Mouse (Mus musculus): ENCODE measurements around the gene Lypd4. TPM values are rescaled to one million over a fixed set of nuclear protein-coding genes. Genes with fewer than 3 reads are reported as not detected.
"Not testable (repeated sequence)": the region's sequence is repeated elsewhere in the genome, so short reads cannot be mapped to it uniquely, and the experiment has no call there.

The Lypd4 gene
- polyA plus RNA-seq, 1 experiment from 2014 or later: not detected

GRCm38 (mm10) chr7:24846576-24846975 is 23.2 kb downstream of the Lypd4 start:
- 43% methylated on average over 2 of the region's 2 CpGs for WGBS (ENCODE audit: insufficient replicate concordance)
- not testable (repeated sequence) for ATAC-seq (replicated peaks; ENCODE audit: insufficient number of reproducible peaks, low FRiP score, low TSS enrichment); H3K4me3 ChIP-seq (ENCODE audit: low read depth, low read length); H3K27me3 ChIP-seq (ENCODE audit: control insufficient read depth, insufficient read depth, low read length); H3K9me3 ChIP-seq (replicated peaks; ENCODE audit: control insufficient read depth, low read length); H3K36me3 ChIP-seq (ENCODE audit: control insufficient read depth, insufficient read depth, low read length); H3K4me2 ChIP-seq; H3K27ac ChIP-seq (ENCODE audit: low read depth, low read length); H3K4me1 ChIP-seq (ENCODE audit: control insufficient read depth, insufficient read depth, low read length); H3K9ac ChIP-seq (ENCODE audit: low read depth, low read length)

- peak; percentile 66 for ATAC-seq (replicated peaks; ENCODE audit: insufficient number of reproducible peaks, low FRiP score, low TSS enrichment)
- 0% methylated on average over 6 of the region's 6 CpGs for WGBS (ENCODE audit: insufficient replicate concordance)
These were observed 24.0 kb downstream of the Lypd4 start for GRCm38 (mm10) chr7:24845713-24846112.

DNA sequence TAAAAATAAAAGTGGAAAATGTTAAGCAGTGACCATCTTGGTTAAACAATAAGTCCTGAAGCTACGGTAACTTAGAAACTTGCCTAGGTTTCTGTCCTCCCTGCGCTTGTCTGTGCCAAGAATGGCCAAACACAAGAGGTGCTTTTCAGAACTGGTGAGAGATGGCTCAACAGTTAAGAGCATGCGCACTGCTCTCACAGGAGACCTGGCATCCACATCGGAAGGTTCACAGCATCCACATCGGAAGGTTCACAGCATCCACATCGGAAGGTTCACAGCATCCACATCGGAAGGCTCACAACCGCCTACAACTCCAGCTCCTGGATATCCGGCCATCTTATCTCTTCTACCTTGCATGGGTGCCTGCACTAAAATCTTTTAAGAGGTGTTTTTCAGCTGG is 24.6 kb downstream of the Lypd4 start:
- H3K27ac ChIP-seq (ENCODE audit: low read depth, low read length): no peak overlapping the region
- no peak overlapping the region for H3K4me2 ChIP-seq
- H3K4me1 ChIP-seq (ENCODE audit: control insufficient read depth, insufficient read depth, low read length): no peaks in the 10 kb centered on the region
- ATAC-seq (replicated peaks; ENCODE audit: insufficient number of reproducible peaks, low FRiP score, low TSS enrichment): no peak
- H3K27me3 ChIP-seq (ENCODE audit: control insufficient read depth, insufficient read depth, low read length): no peaks in the 10 kb centered on the region
- WGBS (ENCODE audit: insufficient replicate concordance): 76% methylated on average over 9 of the region's 9 CpGs
- H3K36me3 ChIP-seq (ENCODE audit: control insufficient read depth, insufficient read depth, low read length): no peaks in the 10 kb centered on the region
- no peaks in the 10 kb centered on the region for H3K9me3 ChIP-seq (replicated peaks; ENCODE audit: control insufficient read depth, low read length)
- H3K4me3 ChIP-seq (ENCODE audit: low read depth, low read length): no peak overlapping the region
- H3K9ac ChIP-seq (ENCODE audit: low read depth, low read length): no peak overlapping the region

More at GRCm38 (mm10) chr7:24845713-24846112, 24.0 kb downstream of the Lypd4 start:
- Histone ChIP-seq H3K27ac (ENCODE audit: low read depth, low read length) (no peak overlapping the region), H3K4me2 (no peak overlapping the region), H3K9ac (ENCODE audit: low read depth, low read length) (no peak overlapping the region), H3K9me3 (replicated peaks; ENCODE audit: control insufficient read depth, low read length) (no peaks in the 10 kb centered on the region), H3K4me3 (ENCODE audit: low read depth, low read length) (no peak overlapping the region), H3K27me3 (ENCODE audit: control insufficient read depth, insufficient read depth, low read length) (no peaks in the 10 kb centered on the region), H3K36me3 (ENCODE audit: control insufficient read depth, insufficient read depth, low read length) (no peaks in the 10 kb centered on the region), H3K4me1 (ENCODE audit: control insufficient read depth, insufficient read depth, low read length) (no peaks in the 10 kb centered on the region)

DNA sequence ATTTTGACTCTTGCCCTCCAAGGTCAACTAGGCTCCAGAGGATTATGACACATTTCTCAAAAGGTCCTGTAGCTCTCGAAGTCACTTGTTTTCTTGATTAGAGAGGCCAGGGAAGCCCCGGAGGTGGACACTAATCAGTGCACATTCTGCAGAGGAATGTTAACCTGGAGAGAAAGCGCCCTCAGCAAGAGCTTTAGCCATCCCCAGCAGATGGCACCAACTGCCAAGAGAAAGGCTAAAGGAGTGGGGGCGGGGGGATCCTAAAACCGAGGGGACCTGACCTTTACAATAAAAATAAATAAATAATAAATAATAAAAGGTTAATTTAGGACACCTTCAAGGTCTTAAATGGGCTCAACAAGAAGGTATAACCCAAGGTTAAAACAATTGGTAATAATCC is 25.6 kb downstream of the Lypd4 start:
- H3K27me3 ChIP-seq (ENCODE audit: control insufficient read depth, insufficient read depth, low read length): no peaks in the 10 kb centered on the region
- no peak overlapping the region for H3K4me3 ChIP-seq (ENCODE audit: low read depth, low read length)
- H3K36me3 ChIP-seq (ENCODE audit: control insufficient read depth, insufficient read depth, low read length): no peaks in the 10 kb centered on the region
- H3K4me2 ChIP-seq: no peak overlapping the region
- ATAC-seq (replicated peaks; ENCODE audit: insufficient number of reproducible peaks, low FRiP score, low TSS enrichment): no peak
- WGBS (ENCODE audit: insufficient replicate concordance): 29% methylated on average over 5 of the region's 5 CpGs
- no peaks in the 10 kb centered on the region for H3K4me1 ChIP-seq (ENCODE audit: control insufficient read depth, insufficient read depth, low read length)
- no peak overlapping the region for H3K9ac ChIP-seq (ENCODE audit: low read depth, low read length)
- no peaks in the 10 kb centered on the region for H3K9me3 ChIP-seq (replicated peaks; ENCODE audit: control insufficient read depth, low read length)
- H3K27ac ChIP-seq (ENCODE audit: low read depth, low read length): no peak overlapping the region

DNA sequence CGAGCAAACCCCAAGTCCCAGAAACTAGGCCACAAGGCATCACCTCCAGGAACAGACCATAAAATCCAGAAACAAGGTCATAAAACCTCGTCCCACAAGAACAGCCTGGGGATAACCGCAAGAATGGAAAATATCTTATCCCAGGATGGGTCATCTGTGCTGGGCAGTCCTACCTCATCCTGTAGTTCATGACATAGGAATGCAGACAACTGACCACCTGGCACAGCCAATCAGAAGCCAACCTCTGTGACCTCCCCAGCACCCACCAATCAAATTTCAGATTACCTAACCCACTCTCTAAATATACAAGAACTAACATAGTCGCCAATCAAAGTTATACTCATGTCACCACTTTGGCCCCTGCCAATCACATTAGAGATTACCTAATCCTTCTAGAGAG is 28.7 kb downstream of the Lypd4 start:
- Histone ChIP-seq H3K27ac (ENCODE audit: low read depth, low read length) (no peak overlapping the region), H3K4me1 (ENCODE audit: control insufficient read depth, insufficient read depth, low read length) (no peaks in the 10 kb centered on the region), H3K4me3 (ENCODE audit: low read depth, low read length) (no peak overlapping the region), H3K4me2 (no peak overlapping the region), H3K36me3 (ENCODE audit: control insufficient read depth, insufficient read depth, low read length) (no peaks in the 10 kb centered on the region), H3K9ac (ENCODE audit: low read depth, low read length) (no peak overlapping the region), H3K27me3 (ENCODE audit: control insufficient read depth, insufficient read depth, low read length) (no peaks in the 10 kb centered on the region), H3K9me3 (replicated peaks; ENCODE audit: control insufficient read depth, low read length) (no peaks in the 10 kb centered on the region)
- no peak for ATAC-seq (replicated peaks; ENCODE audit: insufficient number of reproducible peaks, low FRiP score, low TSS enrichment)
- WGBS (ENCODE audit: insufficient replicate concordance): 73% methylated on average over 4 of the region's 4 CpGs

GRCm38 (mm10) chr7:24840331-24840730 is 29.4 kb downstream of the Lypd4 start:
- Histone ChIP-seq H3K36me3 (ENCODE audit: control insufficient read depth, insufficient read depth, low read length) (no peaks in the 10 kb centered on the region), H3K9me3 (replicated peaks; ENCODE audit: control insufficient read depth, low read length) (no peaks in the 10 kb centered on the region), H3K4me1 (ENCODE audit: control insufficient read depth, insufficient read depth, low read length) (no peaks in the 10 kb centered on the region), H3K4me3 (ENCODE audit: low read depth, low read length) (no peak overlapping the region), H3K27ac (ENCODE audit: low read depth, low read length) (no peak overlapping the region), H3K9ac (ENCODE audit: low read depth, low read length) (no peak overlapping the region), H3K4me2 (no peak overlapping the region), H3K27me3 (ENCODE audit: control insufficient read depth, insufficient read depth, low read length) (no peaks in the 10 kb centered on the region)
- 50% methylated on average over 3 of the region's 3 CpGs for WGBS (ENCODE audit: insufficient replicate concordance)
- no peak for ATAC-seq (replicated peaks; ENCODE audit: insufficient number of reproducible peaks, low FRiP score, low TSS enrichment)

GRCm38 (mm10) chr7:24839410-24839808 is 30.3 kb downstream of the Lypd4 start:
- no peaks in the 10 kb centered on the region for H3K9me3 ChIP-seq (replicated peaks; ENCODE audit: control insufficient read depth, low read length)
- 71% methylated on average over 8 of the region's 8 CpGs for WGBS (ENCODE audit: insufficient replicate concordance)
- no peaks in the 10 kb centered on the region for H3K27me3 ChIP-seq (ENCODE audit: control insufficient read depth, insufficient read depth, low read length)
- no peak overlapping the region for H3K4me2 ChIP-seq
- H3K27ac ChIP-seq (ENCODE audit: low read depth, low read length): no peak overlapping the region
- no peak overlapping the region for H3K9ac ChIP-seq (ENCODE audit: low read depth, low read length)
- no peak for ATAC-seq (replicated peaks; ENCODE audit: insufficient number of reproducible peaks, low FRiP score, low TSS enrichment)
- no peaks in the 10 kb centered on the region for H3K4me1 ChIP-seq (ENCODE audit: control insufficient read depth, insufficient read depth, low read length)
- no peak overlapping the region for H3K4me3 ChIP-seq (ENCODE audit: low read depth, low read length)
- no peaks in the 10 kb centered on the region for H3K36me3 ChIP-seq (ENCODE audit: control insufficient read depth, insufficient read depth, low read length)

DNA sequence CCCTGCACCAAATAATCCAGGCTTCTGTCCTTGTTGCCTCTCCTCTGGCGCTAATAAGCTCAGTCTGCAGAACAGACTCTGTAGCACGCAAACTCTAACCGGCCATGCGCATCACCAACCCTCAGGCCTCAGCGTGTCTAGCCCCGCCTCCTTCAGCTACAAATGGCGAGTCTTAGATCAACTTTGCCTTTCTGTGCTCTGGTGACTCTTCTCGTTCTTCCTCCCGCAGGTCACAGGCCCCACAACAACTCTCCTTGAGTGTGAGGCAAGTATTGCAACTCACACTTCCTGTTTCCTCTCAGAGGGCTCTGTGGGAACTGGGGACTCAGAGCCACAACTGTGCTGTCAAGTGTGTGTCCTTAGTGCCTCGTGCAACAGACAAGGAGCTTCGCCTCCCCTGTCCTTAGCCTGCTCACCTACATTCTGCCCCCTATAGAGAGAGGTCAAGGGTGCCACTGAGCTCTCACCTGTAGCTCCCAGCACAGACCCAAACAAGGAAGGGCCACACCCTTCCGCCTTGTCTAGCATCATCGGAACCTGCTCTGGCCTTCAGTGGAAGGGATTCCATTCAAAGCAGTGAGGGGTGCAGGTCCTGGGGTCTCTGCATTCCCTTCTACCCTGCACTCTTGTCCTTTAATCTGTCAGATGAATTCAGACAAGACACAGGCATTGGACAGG is 30.9 kb downstream of the Lypd4 start:
- ATAC-seq (replicated peaks; ENCODE audit: insufficient number of reproducible peaks, low FRiP score, low TSS enrichment); H3K4me3 ChIP-seq (ENCODE audit: low read depth, low read length); H3K36me3 ChIP-seq (ENCODE audit: control insufficient read depth, insufficient read depth, low read length); H3K27me3 ChIP-seq (ENCODE audit: control insufficient read depth, insufficient read depth, low read length); H3K9me3 ChIP-seq (replicated peaks; ENCODE audit: control insufficient read depth, low read length); H3K4me1 ChIP-seq (ENCODE audit: control insufficient read depth, insufficient read depth, low read length); H3K9ac ChIP-seq (ENCODE audit: low read depth, low read length); H3K4me2 ChIP-seq; H3K27ac ChIP-seq (ENCODE audit: low read depth, low read length): not testable (repeated sequence)
- WGBS (ENCODE audit: insufficient replicate concordance): 61% methylated on average over 11 of the region's 13 CpGs

DNA sequence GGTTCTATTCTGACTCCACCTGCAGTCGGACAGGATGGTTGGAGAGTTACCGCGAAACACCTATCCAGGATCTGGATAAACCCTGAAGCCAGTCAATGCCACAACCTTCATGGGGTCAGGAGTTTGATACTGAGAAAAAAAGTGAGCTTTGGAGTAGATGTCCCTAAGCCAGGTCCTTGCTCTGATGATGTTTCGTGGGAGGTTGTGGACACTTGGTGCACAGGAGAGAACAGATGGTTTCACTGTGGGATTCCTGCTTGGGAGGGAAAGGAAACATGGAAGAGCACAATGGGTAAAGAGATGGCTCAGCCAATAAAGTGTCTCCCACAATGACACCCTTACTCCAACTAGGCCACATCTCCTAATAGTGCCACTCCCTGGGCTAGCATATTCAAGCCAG is 42.6 kb downstream of the Lypd4 start:
- H3K27ac ChIP-seq (ENCODE audit: low read depth, low read length): no peak overlapping the region
- H3K9me3 ChIP-seq (replicated peaks; ENCODE audit: control insufficient read depth, low read length): no peaks in the 10 kb centered on the region; the same call in 1 of the 2 replicates
- no peak overlapping the region for H3K9ac ChIP-seq (ENCODE audit: low read depth, low read length)
- ATAC-seq (replicated peaks; ENCODE audit: insufficient number of reproducible peaks, low FRiP score, low TSS enrichment): no peak
- no peak overlapping the region for H3K4me3 ChIP-seq (ENCODE audit: low read depth, low read length)
- H3K4me1 ChIP-seq (ENCODE audit: control insufficient read depth, insufficient read depth, low read length): no peaks in the 10 kb centered on the region
- 85% methylated on average over 4 of the region's 4 CpGs for WGBS (ENCODE audit: insufficient replicate concordance)
- H3K27me3 ChIP-seq (ENCODE audit: control insufficient read depth, insufficient read depth, low read length): no peaks in the 10 kb centered on the region
- no peak overlapping the region for H3K4me2 ChIP-seq
- no peaks in the 10 kb centered on the region for H3K36me3 ChIP-seq (ENCODE audit: control insufficient read depth, insufficient read depth, low read length)

All from heart, embryonic 11.5 days (tissue).